Mouse (Mus musculus) intestine, postnatal 0 days (tissue): ENCODE data around the gene Slbp. TPM values are rescaled to one million over a fixed set of nuclear protein-coding genes. Genes with fewer than 3 reads are reported as not detected.

Source experiments
- ATAC-seq: fragments of 200-750 bp; cut with Nextera tagmentation; 2 replicates; pipeline ENCODE4 v1.8.0; 2017; ENCODE audit warnings: mild to moderate bottlenecking, moderate TSS enrichment, moderate library complexity
- H3K27ac ChIP-seq: fragments of 300-500 bp; sonication (generic); 2 replicates; pipeline ENCODE4 v1.5.1; 2014; ENCODE audit warnings: mild to moderate bottlenecking, low read depth, low read length, moderate library complexity
- H3K27me3 ChIP-seq: fragments of 300-500 bp; sonication (generic); replicated peaks from 2 replicates; pipeline ENCODE4 v1.6.1; 2014; ENCODE audit warnings: low read length, mixed read lengths; ENCODE audit not compliant: control insufficient read depth, insufficient read depth
- H3K36me3 ChIP-seq: fragments of 300-500 bp; sonication (generic); 2 replicates; pipeline ENCODE4 v1.6.1; 2014; ENCODE audit warnings: mild to moderate bottlenecking, moderate library complexity; ENCODE audit not compliant: control insufficient read depth, insufficient read depth
- H3K4me1 ChIP-seq: fragments of 300-500 bp; sonication (generic); replicated peaks from 2 replicates; pipeline ENCODE4 v1.6.1; 2014; ENCODE audit warnings: antibody characterized with exemption, low read length, mixed read lengths; ENCODE audit not compliant: control insufficient read depth, insufficient read depth
- H3K4me2 ChIP-seq: fragments of 300-500 bp; sonication (generic); replicated peaks from 2 replicates; pipeline ENCODE4 v1.6.1; 2014; ENCODE audit warnings: low read depth, mild to moderate bottlenecking, moderate library complexity
- H3K4me3 ChIP-seq: fragments of 300-500 bp; sonication (generic); 2 replicates; pipeline ENCODE4 v1.5.1; 2014; ENCODE audit warnings: low read depth, low read length
- H3K9ac ChIP-seq: fragments of 300-500 bp; sonication (generic); 2 replicates; pipeline ENCODE4 v1.6.1; 2014; ENCODE audit warnings: mild to moderate bottlenecking, low read depth, low read length
- H3K9me3 ChIP-seq: fragments of 300-500 bp; sonication (generic); 2 replicates; pipeline ENCODE4 v1.6.1; 2016; ENCODE audit warnings: mixed run types; ENCODE audit not compliant: control insufficient read depth
- CTCF ChIP-seq: sonication (generic); IDR thresholded peaks from 2 replicates; pipeline ENCODE4 v1.5.1; 2016; ENCODE audit warnings: low read depth, mild to moderate bottlenecking, control low read depth, antibody characterized with exemption, moderate library complexity
- WGBS: fragments of 180-500 bp; shearing (Covaris S2); extraction: QIAGEN DNeasy Blood & Tissue Kit; methylation state at CpG from one replicate; pipeline ENCODE4 v1.1.7; 2014; 5-methylcytosine and 5-hydroxymethylcytosine counted together
- polyA plus RNA-seq: library from polyadenylated mRNA; unstranded; fragments of >200 nt; fragmentation: Nextera tagmentation; extraction: Ambion mirVana; gene quantifications from 2 replicates; pipeline ENCODE4 v1.2.1, GENCODE M21; 2015

Slbp gene
- polyA plus RNA-seq, 1 experiment from 2014 or later, result 92.9 TPM

- Histone ChIP-seq H3K27ac (no peak overlapping the region), H3K4me2 (no peak overlapping the region), H3K9me3 (no peaks in the 10 kb centered on the region), H3K36me3 (no peaks in the 10 kb centered on the region), H3K9ac (no peak overlapping the region), H3K4me3 (no peak overlapping the region), H3K27me3 (no peaks in the 10 kb centered on the region), H3K4me1 (no peaks in the 10 kb centered on the region)
- TF ChIP-seq CTCF, result peak; percentile 99
- 58% methylated on average over 5 of the region's 5 CpGs for WGBS
- no peak for ATAC-seq
Observed at GRCm38 (mm10) chr5:33589221-33589888, 63.0 kb downstream of the Slbp start.

- no peak overlapping the region for H3K4me3 ChIP-seq
- no peak for ATAC-seq
- H3K9me3 ChIP-seq, result no peaks in the 10 kb centered on the region
- no peaks in the 10 kb centered on the region for H3K4me1 ChIP-seq
- TF ChIP-seq CTCF, result no peak
- no peaks in the 10 kb centered on the region for H3K27me3 ChIP-seq
- H3K9ac ChIP-seq, result no peak overlapping the region
- no peaks in the 10 kb centered on the region for H3K36me3 ChIP-seq
- H3K27ac ChIP-seq, result no peak overlapping the region
- 67% methylated on average over 3 of the region's 3 CpGs for WGBS
- H3K4me2 ChIP-seq, result no peak overlapping the region
Observed at GRCm38 (mm10) chr5:33588066-33588465, 64.3 kb downstream of the Slbp start.

GRCm38 (mm10) chr5:33587498-33588058 is 64.8 kb downstream of the Slbp start:
- Histone ChIP-seq H3K4me1 (no peaks in the 10 kb centered on the region), H3K36me3 (no peaks in the 10 kb centered on the region), H3K9me3 (no peaks in the 10 kb centered on the region), H3K9ac (no peak overlapping the region), H3K27me3 (no peaks in the 10 kb centered on the region), H3K4me3 (no peak overlapping the region), H3K4me2 (no peak overlapping the region), H3K27ac (no peak overlapping the region)
- TF ChIP-seq CTCF, result no peak
- ATAC-seq, result 0 out of 2 replicates have a peak, but pooled peaks have one; percentile 21
- WGBS, result 82% methylated on average over 18 of the region's 18 CpGs

Other genes starting within 250 kb of the Slbp start
- not detected in 2 replicates for gene Nkx1-1, start 218.6 kb downstream of the Slbp start, polyA plus RNA-seq
- gene Fam53a, start 22.9 kb downstream of the Slbp start, polyA plus RNA-seq, result 39.4 and 42.1 TPM in 2 replicates
- 0.42 and 0.52 TPM in 2 replicates for gene Gm9903, start 22.6 kb downstream of the Slbp start, polyA plus RNA-seq
- gene Tacc3, start 5.6 kb upstream of the Slbp start, polyA plus RNA-seq, result 37.3 and 39.3 TPM in 2 replicates
- 18.5 and 18.8 TPM in 2 replicates for gene Tmem129, start 5.8 kb upstream of the Slbp start, polyA plus RNA-seq
- 2.6 and 3.5 TPM in 2 replicates for gene Fgfr3, start 69.1 kb upstream of the Slbp start, polyA plus RNA-seq
- gene Letm1, start 130.2 kb upstream of the Slbp start, polyA plus RNA-seq, result 37.8 and 40.9 TPM in 2 replicates
- gene Nsd2, start 168.2 kb upstream of the Slbp start, polyA plus RNA-seq, result 12.1 and 14.1 TPM in 2 replicates